Mouse (Mus musculus) MEL (cell line): ENCODE measurements around the gene Dcun1d4. TPM values are rescaled to one million over a fixed set of nuclear protein-coding genes. Genes with fewer than 3 reads are reported as not detected.

Experiments
- DNase-seq: peaks from one replicate; pipeline ENCODE4 v3.0.0; 2011; ENCODE audit warnings: low read depth, low spot score
- H3K27ac ChIP-seq: 2 replicates; pipeline ENCODE4 v1.5.1; 2012; ENCODE audit warnings: low read depth, mild to moderate bottlenecking, control low read depth, low read length, moderate library complexity; ENCODE audit not compliant: control insufficient read depth
- H3K27me3 ChIP-seq, 2 experiments: fragments of 150-350 bp in 1 of 2; sonication (generic) in 1 of 2; 2 replicates each; pipeline ENCODE4 v1.6.1; 2012; ENCODE audit warnings: low read length in 2 of 2, mild to moderate bottlenecking in 2 of 2, improper control_type of control experiment in 1 of 2, moderate library complexity in 1 of 2; ENCODE audit not compliant: insufficient read depth in 2 of 2, control insufficient read depth in 1 of 2
- H3K36me3 ChIP-seq, 2 experiments: 2 replicates each; pipeline ENCODE4 v1.6.1; 2012 to 2014; ENCODE audit warnings: low read length in 2 of 2, improper control_type of control experiment in 1 of 2, inconsistent platforms in 1 of 2, mild to moderate bottlenecking in 1 of 2; ENCODE audit not compliant: insufficient read depth in 2 of 2, control insufficient read depth in 1 of 2
- H3K4me1 ChIP-seq, 2 experiments: fragments of 150-350 bp in 1 of 2; sonication (generic) in 1 of 2; 2 replicates each; pipeline ENCODE4 v1.6.1; 2012; ENCODE audit warnings: low read length in 2 of 2, improper control_type of control experiment in 1 of 2, mild to moderate bottlenecking in 1 of 2; ENCODE audit not compliant: insufficient read depth in 2 of 2, control insufficient read depth in 1 of 2
- H3K4me3 ChIP-seq, 2 experiments: fragments of 150-350 bp in 1 of 2; sonication (generic) in 1 of 2; 2 replicates each; pipeline ENCODE4 v1.5.1; 2012; ENCODE audit warnings: low read depth in 2 of 2, low read length in 2 of 2, mild to moderate bottlenecking in 2 of 2, moderate library complexity in 2 of 2, control low read depth in 1 of 2, improper control_type of control experiment in 1 of 2; ENCODE audit not compliant: control insufficient read depth in 1 of 2, insufficient read depth in 1 of 2
- H3K79me2 ChIP-seq: 2 replicates; pipeline ENCODE4 v1.6.1; 2012; ENCODE audit warnings: mild to moderate bottlenecking, low read length, moderate library complexity; ENCODE audit not compliant: control insufficient read depth, poor library complexity, insufficient read depth
- H3K9ac ChIP-seq: 2 replicates; pipeline ENCODE4 v1.6.1; 2012; ENCODE audit warnings: low read depth, mild to moderate bottlenecking, control low read depth, low read length, moderate library complexity; ENCODE audit not compliant: control insufficient read depth, poor library complexity, severe bottlenecking
- H3K9me3 ChIP-seq: fragments of 150-350 bp; sonication (generic); replicated peaks from 2 replicates; pipeline ENCODE4 v1.6.1; 2012; ENCODE audit warnings: mild to moderate bottlenecking, low read length, improper control_type of control experiment, moderate library complexity; ENCODE audit not compliant: insufficient read depth
- BHLHE40 ChIP-seq: IDR thresholded peaks from 2 replicates; pipeline ENCODE4 v1.6.1; 2012; ENCODE audit warnings: low read depth, mild to moderate bottlenecking, inconsistent platforms, low read length, improper control_type of control experiment, borderline replicate concordance
- CHD1 ChIP-seq: IDR thresholded peaks from 2 replicates; pipeline ENCODE4 v1.6.1; 2012; ENCODE audit warnings: low read depth, mild to moderate bottlenecking, inconsistent platforms, low read length, improper control_type of control experiment
- EP300 ChIP-seq, 2 experiments: IDR thresholded peaks; 2 replicates each; pipeline ENCODE4 v1.6.1; 2011; ENCODE audit warnings: improper control_type of control experiment in 2 of 2, low read length in 2 of 2, low read depth in 1 of 2, mild to moderate bottlenecking in 1 of 2
- GATA1 ChIP-seq: IDR thresholded peaks from 2 replicates; pipeline ENCODE4 v1.6.1; 2011; ENCODE audit warnings: low read depth, low read length, improper control_type of control experiment
- HCFC1 ChIP-seq: IDR thresholded peaks from 2 replicates; pipeline ENCODE4 v1.6.1; 2012; ENCODE audit warnings: low read depth, mild to moderate bottlenecking, inconsistent platforms, low read length, improper control_type of control experiment, moderate library complexity
- MAZ ChIP-seq: IDR thresholded peaks from 2 replicates; pipeline ENCODE4 v1.6.1; 2012; ENCODE audit warnings: low read depth, mild to moderate bottlenecking, inconsistent platforms, low read length, improper control_type of control experiment
- RAD21 ChIP-seq: IDR thresholded peaks from 2 replicates; pipeline ENCODE4 v1.6.1; 2011; ENCODE audit warnings: mild to moderate bottlenecking, low read depth, low read length, improper control_type of control experiment
- RCOR1 ChIP-seq: IDR thresholded peaks from 2 replicates; pipeline ENCODE4 v1.6.1; 2012; ENCODE audit warnings: low read depth, mild to moderate bottlenecking, inconsistent platforms, low read length, improper control_type of control experiment
- SMC3 ChIP-seq: IDR thresholded peaks from 2 replicates; pipeline ENCODE4 v1.6.1; 2011; ENCODE audit warnings: low read depth, low read length, improper control_type of control experiment
- TCF12 ChIP-seq: IDR thresholded peaks from 2 replicates; pipeline ENCODE4 v1.6.1; 2014; ENCODE audit warnings: low read depth, mild to moderate bottlenecking, inconsistent platforms, low read length, improper control_type of control experiment, moderate library complexity
- UBTF ChIP-seq: IDR thresholded peaks from 2 replicates; pipeline ENCODE4 v1.6.1; 2012; ENCODE audit warnings: low read depth, mild to moderate bottlenecking, inconsistent platforms, low read length, improper control_type of control experiment, moderate library complexity, borderline replicate concordance; ENCODE audit not compliant: insufficient read depth
- ZNF384 ChIP-seq: IDR thresholded peaks from 2 replicates; pipeline ENCODE4 v1.6.1; 2012; ENCODE audit warnings: low read depth, mild to moderate bottlenecking, inconsistent platforms, low read length, improper control_type of control experiment
- polyA plus RNA-seq, 2 experiments: library from polyadenylated mRNA; stranded (reverse) in 1 of 2; unstranded in 1 of 2; fragments of >175 nt in 1 of 2; fragments of >200 nt in 1 of 2; gene quantifications; 2 replicates each; pipeline versions ENCODE4 v1.2.1 to v1.2.4; 2012; ENCODE audit warnings: low replicate concordance in 2 of 2, low read depth in 1 of 2; ENCODE audit not compliant: insufficient read length in 2 of 2, insufficient read depth in 1 of 2, missing spikeins in 1 of 2
- total RNA-seq: library from RNA; depleted of rRNA; stranded (reverse); fragments of 300-350 nt; gene quantifications from 2 replicates; pipeline ENCODE4 v1.2.3, GENCODE M21; 2012

The Dcun1d4 gene
- total and polyA plus RNA-seq, 3 experiments = 7.6 to 10.0 TPM; not detected in 1

DNA sequence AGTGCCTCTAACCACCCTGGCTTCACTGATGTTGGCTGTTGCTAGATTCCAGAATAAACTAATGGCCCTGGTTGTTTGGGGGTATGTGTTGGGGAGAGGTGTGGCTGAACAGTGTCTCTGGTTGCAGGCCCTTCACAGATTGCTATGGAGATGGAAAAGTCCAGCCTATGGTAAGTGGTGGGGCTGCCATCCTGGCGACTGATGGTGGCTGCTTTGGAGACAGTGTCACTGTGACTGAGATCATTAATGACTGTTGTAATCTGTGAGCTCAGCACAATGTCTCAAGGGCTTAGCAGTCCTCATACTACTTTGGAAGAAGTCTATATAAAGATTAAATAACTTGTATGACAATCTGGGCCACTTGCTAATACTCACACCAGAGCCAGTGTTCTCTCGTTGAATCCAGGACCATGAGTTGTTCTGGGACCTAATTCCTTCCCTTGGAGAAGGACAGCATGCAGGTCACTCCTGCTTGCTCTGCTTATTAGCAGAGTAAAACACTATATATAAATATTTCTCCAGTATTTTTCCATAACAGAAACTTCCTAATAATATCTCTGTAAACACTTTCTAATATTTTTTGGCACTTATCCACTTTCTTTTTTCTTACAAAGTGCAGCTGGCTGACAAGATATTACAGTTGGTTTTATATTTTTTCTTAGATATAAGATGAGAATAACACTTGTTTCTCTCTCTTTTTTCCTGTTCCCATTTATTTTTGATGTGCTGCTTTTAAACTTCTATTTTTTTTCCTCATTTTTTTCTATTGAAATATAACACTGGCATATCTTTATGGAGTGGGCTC is 26.1 kb upstream of the Dcun1d4 start (continued):
- TF ChIP-seq MAZ = no peak
- no peak; the same call in 1 of the 2 replicates for TF ChIP-seq RCOR1
- no peak for TF ChIP-seq SMC3
- TF ChIP-seq, all 39 proteins: peak for 8

DNA sequence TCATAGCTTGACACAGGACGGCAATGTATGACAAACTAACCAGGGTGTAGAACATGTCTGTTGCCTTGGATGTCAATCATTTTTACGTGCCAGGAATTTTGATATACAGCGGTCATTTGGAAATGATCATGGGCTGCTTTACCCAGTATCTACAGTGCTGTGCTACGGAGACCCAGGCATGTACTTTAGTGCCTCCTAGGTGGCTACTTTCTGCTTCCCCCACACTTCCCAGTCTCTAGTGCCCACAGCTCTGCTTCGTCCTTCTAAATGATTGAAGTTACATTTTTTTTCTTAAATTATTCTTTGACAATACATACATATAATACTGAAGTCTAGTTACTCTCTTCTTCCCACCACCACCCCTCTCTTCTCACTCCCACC is 25.5 kb upstream of the Dcun1d4 start:
- H3K27ac ChIP-seq = peak overlapping the region; percentile 76
- peaks cover 19 to 27% of the 10 kb centered on the region in 2 experiments for H3K4me1 ChIP-seq
- H3K9ac ChIP-seq = peak overlapping the region; percentile 7; the same call in 1 of the 2 replicates
- no peaks in the 10 kb centered on the region for H3K79me2 ChIP-seq
- TF ChIP-seq CHD1 (0 out of 2 replicates have a peak, but pooled peaks have one; percentile 38), HCFC1 (no peak), UBTF (no peak), RAD21 (no peak), TCF12 (no peak), BHLHE40 (0 out of 2 replicates have a peak, but pooled peaks have one; percentile 7)
- TF ChIP-seq, all 39 proteins: peak for 2
- H3K9me3 ChIP-seq = no peaks in the 10 kb centered on the region
- no peaks in the 10 kb centered on the region for H3K27me3 ChIP-seq
- peak overlapping the region in 1 of 2 experiments; percentile 11; a peak in 1 of 4 replicates for H3K4me3 ChIP-seq
- H3K36me3 ChIP-seq = peaks cover 0 to 25% of the 10 kb centered on the region in 2 experiments; a peak in 2 of 4 replicates
- DNase-seq = no peak

DNA sequence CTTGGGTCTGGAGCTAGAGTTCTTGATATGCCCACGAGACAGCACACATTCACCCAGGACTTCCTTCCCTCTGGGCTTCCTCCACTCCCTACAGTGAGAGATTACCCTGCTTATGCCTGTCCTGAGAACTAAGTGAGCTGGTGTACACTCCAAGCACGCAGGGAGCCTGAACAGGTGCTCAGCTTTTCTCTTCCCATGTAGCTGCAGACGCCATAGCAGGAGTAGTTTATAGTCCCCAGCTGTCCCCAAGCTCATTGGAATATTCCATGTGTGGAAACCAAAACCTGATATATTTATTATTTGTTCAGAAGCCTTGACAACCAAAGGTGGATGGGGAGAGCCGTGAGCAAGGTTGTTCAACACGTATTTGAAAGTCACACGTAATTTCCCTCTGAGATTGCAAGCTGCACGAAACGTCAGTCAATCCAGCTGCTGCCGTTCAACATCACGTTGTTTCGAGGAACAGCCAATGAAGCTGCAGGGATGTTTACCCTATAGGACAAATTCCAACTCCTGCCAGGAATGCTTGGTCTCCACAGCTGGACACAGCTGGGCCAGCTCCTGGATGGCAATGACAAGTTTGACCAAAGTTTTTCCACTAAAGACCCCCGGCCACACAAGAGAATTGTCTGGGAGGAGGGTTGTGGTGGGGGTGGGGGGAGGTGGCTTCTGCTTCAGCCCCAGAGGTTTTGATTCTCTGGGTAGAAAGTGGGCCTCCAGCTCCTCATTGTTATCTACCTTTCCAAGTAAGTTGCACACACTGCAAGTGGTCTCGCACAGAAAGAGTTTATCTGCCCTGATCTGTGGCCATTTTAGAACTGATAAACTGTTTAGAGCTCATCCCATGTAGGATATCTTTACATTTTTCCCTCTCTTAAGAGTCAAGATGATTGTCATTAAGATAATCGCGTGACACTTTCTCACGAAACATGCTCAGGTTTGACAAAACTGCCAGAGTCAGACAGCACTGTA is 12.1 kb upstream of the Dcun1d4 start:
- Histone ChIP-seq H3K4me1 (peaks cover 20 to 37% of the 10 kb centered on the region in 2 experiments), H3K9me3 (no peaks in the 10 kb centered on the region), H3K4me3 (no peak overlapping the region), H3K27ac (peak overlapping the region; percentile 36; the same call in 1 of the 2 replicates), H3K79me2 (no peaks in the 10 kb centered on the region), H3K36me3 (peaks cover 0 to 21% of the 10 kb centered on the region in 2 experiments; a peak in 2 of 4 replicates), H3K27me3 (no peaks in the 10 kb centered on the region), H3K9ac (no peak overlapping the region)
- no peak for DNase-seq
- TF ChIP-seq ZNF384 (0 out of 2 replicates have a peak, but pooled peaks have one; percentile 14), TCF12 (peak; percentile 34; the same call in 1 of the 2 replicates), EP300 (IDR thresholded peaks at IDR 0.05; ENCODE audit: low read depth in 1 of 2, low read length in 2 of 2) (peak in 1 of 2 experiments; percentile 22; a peak in 2 of 4 replicates), MAZ (no peak), GATA1 (peak; percentile 56; the same call in 1 of the 2 replicates), RCOR1 (0 out of 2 replicates have a peak, but pooled peaks have one; percentile 10), RAD21 (no peak), HCFC1 (no peak)
